ENCODE assay signal across 8 mouse cellular contexts in the genomic region with DNA sequence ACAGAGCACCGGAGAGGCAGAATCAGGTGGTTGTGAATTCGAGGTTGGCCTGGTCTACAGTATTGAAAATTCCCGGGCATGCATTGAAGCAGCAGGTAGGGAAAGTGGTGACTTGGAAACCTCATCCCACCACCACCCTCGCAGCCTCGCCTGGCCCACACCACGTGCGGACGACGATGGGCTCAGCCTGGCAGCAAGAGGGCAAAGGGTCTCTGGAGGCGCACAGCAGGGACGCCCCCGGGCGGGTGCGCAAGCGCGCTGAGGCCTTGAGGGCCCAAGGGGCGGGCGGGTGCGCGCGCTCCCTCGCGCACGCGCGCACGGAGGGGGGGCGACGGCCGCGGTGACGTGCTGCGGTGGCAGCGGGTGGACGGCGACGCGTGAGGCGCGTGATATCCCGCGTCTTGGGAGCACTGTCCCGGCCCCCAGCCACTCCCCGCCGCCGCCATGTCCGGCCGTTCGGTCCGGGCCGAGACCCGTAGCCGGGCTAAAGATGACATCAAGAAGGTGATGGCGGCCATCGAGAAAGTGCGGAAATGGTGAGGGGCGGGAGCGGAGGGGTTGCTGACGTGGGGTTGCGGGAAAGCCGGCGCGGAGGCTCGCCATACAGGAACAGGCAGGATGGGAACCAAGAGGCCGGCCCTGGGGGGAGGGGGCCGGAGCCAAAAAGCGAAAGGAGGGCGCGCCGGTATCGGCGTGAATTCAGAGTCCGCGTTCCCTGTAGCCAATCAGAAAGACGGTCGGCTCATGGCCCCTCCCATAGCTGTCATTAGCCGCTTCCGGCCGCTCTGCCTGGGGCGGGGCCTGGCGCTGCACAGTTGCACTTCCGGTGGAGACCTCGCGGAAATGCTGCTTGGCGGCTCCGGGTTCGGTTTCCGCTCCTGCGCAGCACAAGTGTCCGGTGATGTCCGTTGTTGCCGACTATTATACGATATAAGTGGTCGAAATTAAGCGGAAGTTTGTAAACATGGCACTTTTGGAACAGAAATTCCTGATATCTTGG. TPM values are rescaled to one million over a fixed set of nuclear protein-coding genes. Genes with fewer than 3 reads are reported as not detected.
A peak's percentile ranks its signal among the peaks of the same experiment; 100 is the strongest.
DNase-seq lines count a peak whose midpoint lies in the region; ATAC-seq and TF ChIP-seq lines count a peak whose summit lies in the region.

A gene (plus strand): TSS at position 221 of the 1,000 bp plus-strand sequence.

- intact Hi-C loops in heart, postnatal 36 days (cut with DNase I): loop anchor here (1.0 kb wide), 2 partner anchors 17 to 19 kb away; a partner anchor contains a TSS

- no peaks in the 10 kb centered on the region for H3K9me3 ChIP-seq in G1E (replicated peaks)
- H3K9me3 ChIP-seq in forebrain, embryonic 16.5 days (ENCODE audit: control insufficient read depth, low read length): no peaks in the 10 kb centered on the region
- H3K9me3 ChIP-seq in lung, embryonic 14.5 days (ENCODE audit: low read depth, low read length): no peaks in the 10 kb centered on the region

- ATAC-seq in G1E (ENCODE audit: extremely low read depth, insufficient number of reproducible peaks, low FRiP score, poor library complexity, severe bottlenecking): peak; percentile 95
- ATAC-seq in forebrain, embryonic 16.5 days: peak; percentile 99
- ATAC-seq in lung, embryonic 14.5 days (ENCODE audit: insufficient read depth): peak; percentile 98

- TF ChIP-seq CTCF in G1E (IDR thresholded peaks at IDR 0.05; ENCODE audit: low read depth, low read length): no peak
- TF ChIP-seq CTCF in layer of hippocampus, adult 2 months (conservative IDR thresholded peaks at IDR 0.05): peak; percentile 63
- TF ChIP-seq CTCF in lung, embryonic 14.5 days (IDR thresholded peaks at IDR 0.05; ENCODE audit: low read depth): peak; percentile 17; the same call in 1 of the 2 replicates
- TF ChIP-seq CTCF in olfactory bulb, adult 2 months (IDR thresholded peaks at IDR 0.05; ENCODE audit: insufficient read depth, low read depth, low read length): no peak
- TF ChIP-seq CTCF in thymus, adult 2 months (IDR thresholded peaks at IDR 0.05; ENCODE audit: borderline replicate concordance, control insufficient read depth, extremely low read depth, insufficient read depth, low read length, poor library complexity): 0 out of 2 replicates have a peak, but pooled peaks have one; percentile 18

- peak within 1 kb of the TSS; percentile 97 for H3K4me2 ChIP-seq in forebrain, embryonic 16.5 days (ENCODE audit: low read length)
- peak within 1 kb of the TSS; percentile 97 for H3K4me2 ChIP-seq in lung, embryonic 14.5 days

- TF ChIP-seq POLR2A in olfactory bulb, adult 2 months (IDR thresholded peaks at IDR 0.05; ENCODE audit: insufficient read depth, low read depth, low read length): peak; percentile 87; the same call in 1 of the 2 replicates
- peak; percentile 74 for TF ChIP-seq POLR2A in thymus, adult 2 months (IDR thresholded peaks at IDR 0.05; ENCODE audit: control insufficient read depth, extremely low read depth, insufficient read depth, low read length, poor library complexity)

- peaks cover 47% of the 10 kb centered on the region for H3K36me3 ChIP-seq in G1E (replicated peaks)
- peaks cover 9% of the 10 kb centered on the region for H3K36me3 ChIP-seq in forebrain, embryonic 16.5 days (ENCODE audit: control insufficient read depth, insufficient read depth)
- H3K36me3 ChIP-seq in lung, embryonic 14.5 days (ENCODE audit: insufficient read depth): peaks cover 29% of the 10 kb centered on the region
- H3K36me3 ChIP-seq in thymus, adult 2 months (ENCODE audit: control insufficient read depth, insufficient read depth, low read length): peaks cover 6% of the 10 kb centered on the region

- peak within 1 kb of the TSS; percentile 80 for H3K4me3 ChIP-seq in G1E (ENCODE audit: low read depth, low read length)
- peak within 1 kb of the TSS; percentile 80 for H3K4me3 ChIP-seq in forebrain, embryonic 16.5 days (replicated peaks; ENCODE audit: low read length)
- peak within 1 kb of the TSS; percentile 89 for H3K4me3 ChIP-seq in layer of hippocampus, adult 2 months
- peak within 1 kb of the TSS; percentile 70 for H3K4me3 ChIP-seq in lung, embryonic 14.5 days (ENCODE audit: low read depth, low read length)
- peak within 1 kb of the TSS; percentile 55 for H3K4me3 ChIP-seq in olfactory bulb, adult 2 months (ENCODE audit: insufficient read depth, low read depth, low read length)
- peak within 1 kb of the TSS; percentile 58 for H3K4me3 ChIP-seq in thymus, adult 2 months (ENCODE audit: control insufficient read depth, insufficient read depth, low read length)

- H3K9ac ChIP-seq in forebrain, embryonic 16.5 days (replicated peaks; ENCODE audit: low read depth, low read length): peak within 1 kb of the TSS; percentile 97
- peak within 1 kb of the TSS; percentile 80 for H3K9ac ChIP-seq in lung, embryonic 14.5 days

- no peaks in the 10 kb centered on the region for H3K27me3 ChIP-seq in G1E (ENCODE audit: insufficient read depth, low read length)
- no peaks in the 10 kb centered on the region for H3K27me3 ChIP-seq in forebrain, embryonic 16.5 days (replicated peaks; ENCODE audit: control insufficient read depth, insufficient read depth, low read length)
- no peaks in the 10 kb centered on the region for H3K27me3 ChIP-seq in lung, embryonic 14.5 days (ENCODE audit: insufficient read depth, low read length)
- no peaks in the 10 kb centered on the region for H3K27me3 ChIP-seq in thymus, adult 2 months (ENCODE audit: control insufficient read depth, insufficient read depth, low read length)

- 2% methylated on average over 85 of the region's 95 CpGs for WGBS in forebrain, embryonic 16.5 days
- WGBS in lung, embryonic 14.5 days: 2% methylated on average over 93 of the region's 95 CpGs
- WGBS in olfactory bulb, adult 2 months: 1% methylated on average over 90 of the region's 95 CpGs
- 2% methylated on average over 93 of the region's 95 CpGs for WGBS in thymus, adult 2 months

- peaks cover 34% of the 10 kb centered on the region for H3K4me1 ChIP-seq in G1E (ENCODE audit: insufficient read depth, low read depth, low read length)
- peaks cover 12% of the 10 kb centered on the region for H3K4me1 ChIP-seq in forebrain, embryonic 16.5 days (replicated peaks; ENCODE audit: control insufficient read depth, insufficient read depth, low read length)
- peaks cover 6% of the 10 kb centered on the region for H3K4me1 ChIP-seq in lung, embryonic 14.5 days (ENCODE audit: insufficient read depth)
- H3K4me1 ChIP-seq in olfactory bulb, adult 2 months (ENCODE audit: control insufficient read depth, insufficient read depth, low read length): peaks cover 8% of the 10 kb centered on the region
- peaks cover 8% of the 10 kb centered on the region for H3K4me1 ChIP-seq in thymus, adult 2 months (replicated peaks; ENCODE audit: control insufficient read depth, insufficient read depth, low read length)

- peak; percentile 90 for DNase-seq in G1E (ENCODE audit: low spot score)
- peak; percentile 95 to 97 for DNase-seq in cerebellum, adult 18-20 months
- DNase-seq in heart, postnatal 36 days: peak; percentile 94 to 96
- DNase-seq in layer of hippocampus, adult 2 months (ENCODE audit: low spot score in 2 of 2): peak; percentile 95 to 98
- DNase-seq in lung, embryonic 14.5 days: peak; percentile 99
- DNase-seq in thymus, adult 2 months: peak; percentile 96

- peak within 1 kb of the TSS; percentile 99 for H3K27ac ChIP-seq in forebrain, embryonic 16.5 days (ENCODE audit: low read length)
- H3K27ac ChIP-seq in layer of hippocampus, adult 2 months: peak within 1 kb of the TSS; percentile 100
- peak within 1 kb of the TSS; percentile 98 for H3K27ac ChIP-seq in lung, embryonic 14.5 days (ENCODE audit: low read depth)
- H3K27ac ChIP-seq in olfactory bulb, adult 2 months (ENCODE audit: insufficient read depth, low read depth, low read length): peak within 1 kb of the TSS; percentile 90
- peak within 1 kb of the TSS; percentile 52 for H3K27ac ChIP-seq in thymus, adult 2 months (ENCODE audit: control insufficient read depth, insufficient read depth, low read length)

RNA-seq across cellular contexts. Expression of the gene that starts here (rescaled TPM):
- 33.6 and 54.5 TPM in 2 replicates for total RNA-seq in G1E (2014; fragmentation: Nextera tagmentation)
- 23.5 and 27.9 TPM in 2 replicates for total RNA-seq in G1E (2017)
- 51.1 and 52.4 TPM in 2 replicates for polyA plus RNA-seq in G1E (2012)
- polyA plus RNA-seq in forebrain, embryonic 16.5 days (2015; fragmentation: Nextera tagmentation; extraction: Ambion mirVana): 49.7 and 53.9 TPM in 2 replicates
- total RNA-seq in heart, postnatal 36 days (2021): 10 to 100 TPM; 41.3 to 43.4 TPM
- total RNA-seq in layer of hippocampus, adult 2 months (2021): 10 to 100 TPM; 55.1 to 62.6 TPM
- polyA plus RNA-seq in lung, embryonic 14.5 days (2014; fragmentation: Nextera tagmentation; extraction: Ambion mirVana): 50.2 and 52.0 TPM in 2 replicates
- polyA plus RNA-seq in olfactory bulb, adult 2 months (2012; ENCODE audit: insufficient read depth, insufficient read length, low replicate concordance, missing spikeins): not detected in 2 replicates
- 61.1 and 67.0 TPM in 2 replicates for polyA plus RNA-seq in thymus, adult 2 months (2012; rRNA removed)

Comparison
In these comparisons a context has a peak if more than half of its experiments do, and no peak if none do; other contexts are left out.
1. Peak in every context shown above with its lines: DNase-seq, ATAC-seq, H3K4me3 ChIP-seq and H3K27ac ChIP-seq.
2. CTCF ChIP-seq: peak in layer of hippocampus, adult 2 months (single experiment), lung, embryonic 14.5 days (single experiment) and thymus, adult 2 months (single experiment); none in G1E (single experiment) and olfactory bulb, adult 2 months (single experiment).